ENCODE assay signal across 8 mouse cellular contexts in genomic region chr16:20620399-20620735, GRCm38 (mm10). TPM values are rescaled to one million over a fixed set of nuclear protein-coding genes. Genes with fewer than 3 reads are reported as not detected.
DNase-seq lines count a peak whose midpoint lies in the region; ATAC-seq and TF ChIP-seq lines count a peak whose summit lies in the region.

No protein-coding gene starts in this region.

- ATAC-seq in forebrain, embryonic 15.5 days (replicated peaks) = no peak
- ATAC-seq in liver, embryonic 16.5 days (ENCODE audit: low read depth) = 0 out of 2 replicates have a peak, but pooled peaks have one; percentile 1

- 0% methylated on average over 9 of the region's 9 CpGs for WGBS in heart, adult 2 months
- 0% methylated on average over 9 of the region's 9 CpGs for WGBS in forebrain, embryonic 15.5 days
- 1% methylated on average over 9 of the region's 9 CpGs for WGBS in liver, embryonic 16.5 days (ENCODE audit: insufficient replicate concordance)

- intact Hi-C loops in heart, adult 2 months (cut with DNase I) = loop anchor here (1.0 kb wide), 1 partner anchor 9 kb away; the partner anchor contains the start of genes Alg3, Eef1akmt4 and Gm49333
- intact Hi-C loops in heart, postnatal 36 days (cut with DNase I) = no loop called here

- H3K27ac ChIP-seq in heart, adult 2 months = no peak overlapping the region
- no peak overlapping the region for H3K27ac ChIP-seq in ES-E14 (ENCODE audit: insufficient read depth, low read depth, low read length, poor library complexity, severe bottlenecking)
- peak overlapping the region; percentile 92 for H3K27ac ChIP-seq in forebrain, embryonic 15.5 days (replicated peaks)
- no peak overlapping the region for H3K27ac ChIP-seq in liver, embryonic 16.5 days (ENCODE audit: low read length)

- no peak for DNase-seq in heart, adult 2 months
- no peak for DNase-seq in heart, postnatal 36 days
- DNase-seq in ES-E14 (ENCODE audit: low read depth, low spot score) = no peak
- no peak for DNase-seq in frontal cortex, postnatal 36 days (ENCODE audit: low spot score in 2 of 2)
- no peak for DNase-seq in thymus, postnatal 10 days (ENCODE audit: low spot score in 2 of 2)
- DNase-seq in adrenal gland, postnatal 10 days = no peak

- H3K4me1 ChIP-seq in heart, adult 2 months (ENCODE audit: control insufficient read depth, insufficient read depth, low read length) = peaks cover 1% of the 10 kb centered on the region; the same call in 1 of the 2 replicates
- H3K4me1 ChIP-seq in ES-E14 (ENCODE audit: control insufficient read depth in 2 of 2, insufficient read depth in 2 of 2, low read length in 2 of 2, poor library complexity in 1 of 2) = peaks cover 0 to 4% of the 10 kb centered on the region in 2 experiments; a peak in 1 of 4 replicates
- H3K4me1 ChIP-seq in forebrain, embryonic 15.5 days = peaks cover 36% of the 10 kb centered on the region
- peaks cover 29% of the 10 kb centered on the region for H3K4me1 ChIP-seq in liver, embryonic 16.5 days (ENCODE audit: control insufficient read depth, low read depth, low read length)

- H3K9me3 ChIP-seq in ES-E14 (ENCODE audit: control insufficient read depth, insufficient read depth, low read depth, low read length) = no peaks in the 10 kb centered on the region
- no peaks in the 10 kb centered on the region for H3K9me3 ChIP-seq in forebrain, embryonic 15.5 days
- H3K9me3 ChIP-seq in liver, embryonic 16.5 days (replicated peaks; ENCODE audit: control insufficient read depth, low read length) = no peaks in the 10 kb centered on the region

- TF ChIP-seq CTCF in heart, adult 2 months (IDR thresholded peaks at IDR 0.05) = no peak

- TF ChIP-seq POLR2A in heart, adult 2 months (IDR thresholded peaks at IDR 0.05; ENCODE audit: insufficient read depth, low read depth, low read length) = no peak

- H3K36me3 ChIP-seq in heart, adult 2 months (ENCODE audit: control insufficient read depth, insufficient read depth, low read length) = no peaks in the 10 kb centered on the region
- H3K36me3 ChIP-seq in ES-E14 (ENCODE audit: control insufficient read depth, insufficient read depth, low read length, poor library complexity, severe bottlenecking) = peaks cover 3% of the 10 kb centered on the region; the same call in 1 of the 2 replicates
- peaks cover 8% of the 10 kb centered on the region for H3K36me3 ChIP-seq in forebrain, embryonic 15.5 days
- no peaks in the 10 kb centered on the region for H3K36me3 ChIP-seq in liver, embryonic 16.5 days (ENCODE audit: control insufficient read depth, insufficient read depth)

- TF ChIP-seq EP300 in heart, adult 2 months (IDR thresholded peaks at IDR 0.05; ENCODE audit: insufficient read depth, low read depth, low read length) = no peak

- H3K4me2 ChIP-seq in forebrain, embryonic 15.5 days (replicated peaks) = peak overlapping the region; percentile 84
- H3K4me2 ChIP-seq in liver, embryonic 16.5 days (ENCODE audit: low read depth, low read length) = peak overlapping the region; percentile 97

- no peaks in the 10 kb centered on the region for H3K27me3 ChIP-seq in heart, adult 2 months (ENCODE audit: control insufficient read depth, insufficient read depth, low read length)
- H3K27me3 ChIP-seq in forebrain, embryonic 15.5 days = no peaks in the 10 kb centered on the region
- H3K27me3 ChIP-seq in liver, embryonic 16.5 days (ENCODE audit: control insufficient read depth, insufficient read depth, low read depth, low read length) = peaks cover 67% of the 10 kb centered on the region

- H3K9ac ChIP-seq in heart, adult 2 months (ENCODE audit: low read depth, low read length) = no peak overlapping the region
- peak overlapping the region; percentile 26; the same call in 1 of the 2 replicates for H3K9ac ChIP-seq in ES-E14 (ENCODE audit: insufficient read depth, low read depth, low read length, poor library complexity, severe bottlenecking)
- H3K9ac ChIP-seq in forebrain, embryonic 15.5 days (replicated peaks) = peak overlapping the region; percentile 92
- no peak overlapping the region for H3K9ac ChIP-seq in liver, embryonic 16.5 days (ENCODE audit: low read depth, low read length)

- H3K4me3 ChIP-seq in heart, adult 2 months = peak overlapping the region; percentile 56; the same call in 1 of the 2 replicates
- H3K4me3 ChIP-seq in ES-E14 (ENCODE audit: insufficient read depth in 1 of 2, low read depth in 1 of 2, low read length in 2 of 2, poor library complexity in 1 of 2, severe bottlenecking in 1 of 2) = peak overlapping the region; percentile 81 to 93
- peak overlapping the region; percentile 90 for H3K4me3 ChIP-seq in forebrain, embryonic 15.5 days
- peak overlapping the region; percentile 72 for H3K4me3 ChIP-seq in liver, embryonic 16.5 days (ENCODE audit: low read depth, low read length)

- H3K79me2 ChIP-seq in heart, adult 2 months (replicated peaks; ENCODE audit: control insufficient read depth, insufficient read depth, low read length) = no peaks in the 10 kb centered on the region

- in situ Hi-C loops in ES-E14 (cut with MboI; ENCODE audit: low sequenced_read_pairs in 2 of 2, unreplicated experiment in 2 of 2) = no loop called here

TF ChIP-seq in ES-E14, 5 proteins besides CTCF, POLR2A, EP300 and RAD21:
- no peak for TF ChIP-seq HCFC1 (IDR thresholded peaks at IDR 0.05; ENCODE audit: borderline replicate concordance, insufficient read depth, low read length)
- no peak for TF ChIP-seq ZNF384 (IDR thresholded peaks at IDR 0.05; ENCODE audit: low read depth, low read length)
- TF ChIP-seq CHD2 (IDR thresholded peaks at IDR 0.05; ENCODE audit: low read depth, low read length) = no peak
- TF ChIP-seq MAFK (IDR thresholded peaks at IDR 0.05; ENCODE audit: insufficient read depth, low read depth, low read length) = no peak
- TF ChIP-seq ZC3H11A (IDR thresholded peaks at IDR 0.05; ENCODE audit: borderline replicate concordance, low read depth, low read length) = no peak

RNA-seq across cellular contexts. Expression of gene Camk2n2, which starts 0.7 kb away (rescaled TPM):
- total RNA-seq in heart, adult 2 months (2021) = 1 to 10 TPM; 1.2 to 1.4 TPM
- 1.2 and 1.4 TPM in 2 replicates for polyA plus RNA-seq in heart, adult 2 months (2012; rRNA removed)
- total RNA-seq in heart, postnatal 36 days (2021) = 1 to 10 TPM; 1.1 to 1.2 TPM
- total RNA-seq in ES-E14 (2012; rRNA removed) = 0.32 and 0.58 TPM in 2 replicates
- 19.2 and 20.9 TPM in 2 replicates for polyA plus RNA-seq in forebrain, embryonic 15.5 days (2015; fragmentation: Nextera tagmentation; extraction: Ambion mirVana)
- 0.15 and 0.18 TPM in 2 replicates for polyA plus RNA-seq in liver, embryonic 16.5 days (2015; fragmentation: Nextera tagmentation; extraction: Ambion mirVana)
- 10 to 100 TPM; 11.0 to 23.4 TPM for total RNA-seq in adrenal gland, postnatal 10 days (2021)

RNA-seq across cellular contexts. Expression of gene Alg3, which starts 8.8 kb away (rescaled TPM):
- 10 to 100 TPM in 1 of 2 experiments, 1 to 10 TPM in 1; 9.9 to 10.4 TPM for total RNA-seq in heart, adult 2 months (2021)
- polyA plus RNA-seq in heart, adult 2 months (2012; rRNA removed) = 19.2 and 19.5 TPM in 2 replicates
- 1 to 10 TPM; 8.7 to 8.8 TPM for total RNA-seq in heart, postnatal 36 days (2021)
- total RNA-seq in ES-E14 (2012; rRNA removed) = 28.9 and 43.3 TPM in 2 replicates
- polyA plus RNA-seq in forebrain, embryonic 15.5 days (2015; fragmentation: Nextera tagmentation; extraction: Ambion mirVana) = 30.5 and 34.0 TPM in 2 replicates
- polyA plus RNA-seq in liver, embryonic 16.5 days (2015; fragmentation: Nextera tagmentation; extraction: Ambion mirVana) = 17.7 and 18.5 TPM in 2 replicates
- total RNA-seq in adrenal gland, postnatal 10 days (2021) = 10 to 100 TPM; 16.8 to 17.9 TPM

RNA-seq across cellular contexts. Expression of gene Gm49333, which starts 9.0 kb away (rescaled TPM):
- under 1 TPM in 1 of 2 experiments, not detected in 1; 0.43 TPM for total RNA-seq in heart, adult 2 months (2021)
- 0.10 and 0.61 TPM in 2 replicates for polyA plus RNA-seq in heart, adult 2 months (2012; rRNA removed)
- total RNA-seq in heart, postnatal 36 days (2021) = not detected
- not detected in 2 replicates for total RNA-seq in ES-E14 (2012; rRNA removed)
- polyA plus RNA-seq in forebrain, embryonic 15.5 days (2015; fragmentation: Nextera tagmentation; extraction: Ambion mirVana) = not detected in 2 replicates
- polyA plus RNA-seq in liver, embryonic 16.5 days (2015; fragmentation: Nextera tagmentation; extraction: Ambion mirVana) = not detected in 2 replicates
- total RNA-seq in adrenal gland, postnatal 10 days (2021) = not detected

RNA-seq across cellular contexts. Expression of gene Eef1akmt4, which starts 9.0 kb away (rescaled TPM):
- total RNA-seq in heart, adult 2 months (2021) = 1 to 10 TPM; 5.7 to 7.7 TPM
- polyA plus RNA-seq in heart, adult 2 months (2012; rRNA removed) = 9.1 and 12.8 TPM in 2 replicates
- total RNA-seq in heart, postnatal 36 days (2021) = 1 to 10 TPM; 6.4 to 8.0 TPM
- total RNA-seq in ES-E14 (2012; rRNA removed) = 21.6 and 23.0 TPM in 2 replicates
- 16.3 and 18.9 TPM in 2 replicates for polyA plus RNA-seq in forebrain, embryonic 15.5 days (2015; fragmentation: Nextera tagmentation; extraction: Ambion mirVana)
- 13.0 and 15.0 TPM in 2 replicates for polyA plus RNA-seq in liver, embryonic 16.5 days (2015; fragmentation: Nextera tagmentation; extraction: Ambion mirVana)
- total RNA-seq in adrenal gland, postnatal 10 days (2021) = 10 to 100 TPM in 1 of 2 experiments, 1 to 10 TPM in 1; 9.3 to 10.7 TPM

RNA-seq across cellular contexts. Expression of gene Ece2, which starts 9.3 kb away (rescaled TPM):
- total RNA-seq in heart, adult 2 months (2021) = under 1 TPM; 0.42 to 0.66 TPM
- polyA plus RNA-seq in heart, adult 2 months (2012; rRNA removed) = 0.68 and 0.97 TPM in 2 replicates
- 1 to 10 TPM in 1 of 2 experiments, under 1 TPM in 1; 0.41 to 1.2 TPM for total RNA-seq in heart, postnatal 36 days (2021)
- total RNA-seq in ES-E14 (2012; rRNA removed) = 6.7 and 11.3 TPM in 2 replicates
- polyA plus RNA-seq in forebrain, embryonic 15.5 days (2015; fragmentation: Nextera tagmentation; extraction: Ambion mirVana) = 11.9 and 12.7 TPM in 2 replicates
- 0.09 and 0.15 TPM in 2 replicates for polyA plus RNA-seq in liver, embryonic 16.5 days (2015; fragmentation: Nextera tagmentation; extraction: Ambion mirVana)
- total RNA-seq in adrenal gland, postnatal 10 days (2021) = 1 to 10 TPM; 7.5 to 9.1 TPM

Comparison
In these comparisons a context has a peak if more than half of its experiments do, and no peak if none do; other contexts are left out.
1. H3K9ac ChIP-seq: peak in ES-E14 (single experiment) and forebrain, embryonic 15.5 days (single experiment); none in heart, adult 2 months (single experiment) and liver, embryonic 16.5 days (single experiment).
2. Peak in every context shown above with its lines, with median percentiles within 50 percentile points of each other: H3K4me3 ChIP-seq.